Mouse (Mus musculus): ENCODE measurements around the gene Tecrl. TPM values are rescaled to one million over a fixed set of nuclear protein-coding genes. Genes with fewer than 3 reads are reported as not detected.

Gene Tecrl
- polyA plus RNA-seq (2012; rRNA removed), result 0.29 and 0.30 TPM in 2 replicates

- TF ChIP-seq POLR2A (IDR thresholded peaks at IDR 0.05; ENCODE audit: borderline replicate concordance, insufficient read depth, low read length) (no peak), CTCF (IDR thresholded peaks at IDR 0.05; ENCODE audit: borderline replicate concordance, insufficient read depth, low read depth, low read length) (no peak)
- Histone ChIP-seq H3K4me3 (replicated peaks; ENCODE audit: insufficient read depth, low read depth, low read length) (no peak within 1 kb of the TSS), H3K27me3 (ENCODE audit: control insufficient read depth, insufficient read depth, low read length) (no peaks in the 10 kb centered on the region), H3K27ac (ENCODE audit: insufficient read depth, low read length) (no peak within 1 kb of the TSS), H3K4me1 (ENCODE audit: control insufficient read depth, insufficient read depth, low read length) (no peaks in the 10 kb centered on the region)
- WGBS, result 37% methylated on average over 9 of the region's 9 CpGs
- DNase-seq, result no peak
Measured at GRCm38 (mm10) chr5:83354846-83355561, at the start of gene Tecrl. Gene Tecrl (minus strand): TSS chr5:83355195.

DNA sequence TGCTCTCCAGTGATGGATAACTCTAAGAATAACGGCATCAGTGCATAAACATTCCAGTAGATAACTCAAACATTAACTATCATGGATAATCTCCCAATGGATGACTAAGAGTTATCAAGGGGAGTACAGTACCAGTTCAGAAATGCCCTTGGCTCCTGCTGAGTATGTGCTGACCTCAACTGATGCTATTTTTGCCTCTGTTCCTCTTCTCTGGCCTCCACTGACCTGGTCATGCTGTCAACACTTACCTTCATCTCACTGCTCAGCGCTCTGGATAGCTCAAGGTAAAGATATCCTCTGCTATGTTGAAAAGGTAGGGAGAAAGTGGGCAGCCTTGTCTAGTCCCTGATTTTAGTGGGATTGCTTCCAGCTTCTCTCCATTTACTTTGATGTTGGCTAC is 30.0 kb upstream of the Tecrl start:
- Histone ChIP-seq H3K4me3 (replicated peaks; ENCODE audit: insufficient read depth, low read depth, low read length) (no peak overlapping the region), H3K4me1 (ENCODE audit: control insufficient read depth, insufficient read depth, low read length) (no peaks in the 10 kb centered on the region), H3K27ac (ENCODE audit: insufficient read depth, low read length) (no peak overlapping the region), H3K27me3 (ENCODE audit: control insufficient read depth, insufficient read depth, low read length) (no peaks in the 10 kb centered on the region)
- DNase-seq, result no peak
- no peak for TF ChIP-seq CTCF (IDR thresholded peaks at IDR 0.05; ENCODE audit: borderline replicate concordance, insufficient read depth, low read depth, low read length)
- TF ChIP-seq POLR2A (IDR thresholded peaks at IDR 0.05; ENCODE audit: borderline replicate concordance, insufficient read depth, low read length), result no peak
- 92% methylated on average over 2 of the region's 2 CpGs for WGBS

- TF ChIP-seq CTCF (IDR thresholded peaks at IDR 0.05; ENCODE audit: borderline replicate concordance, insufficient read depth, low read depth, low read length) (no peak), POLR2A (IDR thresholded peaks at IDR 0.05; ENCODE audit: borderline replicate concordance, insufficient read depth, low read length) (no peak)
- no peaks in the 10 kb centered on the region for H3K27me3 ChIP-seq (ENCODE audit: control insufficient read depth, insufficient read depth, low read length)
- no peak overlapping the region for H3K27ac ChIP-seq (ENCODE audit: insufficient read depth, low read length)
- no peaks in the 10 kb centered on the region for H3K4me1 ChIP-seq (ENCODE audit: control insufficient read depth, insufficient read depth, low read length)
- H3K4me3 ChIP-seq (replicated peaks; ENCODE audit: insufficient read depth, low read depth, low read length), result no peak overlapping the region
- 73% methylated on average over 2 of the region's 2 CpGs for WGBS
- DNase-seq, result no peak
Measured at GRCm38 (mm10) chr5:83351615-83352014, 3.4 kb downstream of the Tecrl start.

DNA sequence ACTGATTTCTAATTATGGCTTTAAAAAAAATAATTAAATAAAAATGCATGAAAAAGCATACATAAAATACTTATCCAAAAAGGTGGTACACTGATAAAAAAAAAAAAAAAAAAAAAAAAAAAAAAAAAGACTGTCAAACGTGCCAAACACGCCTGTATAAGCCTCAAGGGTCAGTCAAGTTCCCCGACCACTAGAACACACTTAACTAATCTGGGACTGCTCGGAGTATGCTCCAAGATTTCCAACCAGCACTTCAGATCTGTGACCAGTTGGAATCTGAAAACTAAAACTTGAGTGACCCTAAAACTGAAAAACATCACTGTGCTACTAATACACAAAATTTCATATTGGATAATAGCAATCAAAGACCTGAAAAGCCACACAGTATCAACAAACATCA is 15.9 kb downstream of the Tecrl start:
- DNase-seq, result no peak
- Histone ChIP-seq H3K4me1 (ENCODE audit: control insufficient read depth, insufficient read depth, low read length) (no peaks in the 10 kb centered on the region), H3K27ac (ENCODE audit: insufficient read depth, low read length) (no peak overlapping the region), H3K4me3 (replicated peaks; ENCODE audit: insufficient read depth, low read depth, low read length) (no peak overlapping the region), H3K27me3 (ENCODE audit: control insufficient read depth, insufficient read depth, low read length) (no peaks in the 10 kb centered on the region)
- TF ChIP-seq POLR2A (IDR thresholded peaks at IDR 0.05; ENCODE audit: borderline replicate concordance, insufficient read depth, low read length) (no peak), CTCF (IDR thresholded peaks at IDR 0.05; ENCODE audit: borderline replicate concordance, insufficient read depth, low read depth, low read length) (no peak)
- 83% methylated on average over 4 of the region's 4 CpGs for WGBS

- TF ChIP-seq CTCF (IDR thresholded peaks at IDR 0.05; ENCODE audit: borderline replicate concordance, insufficient read depth, low read depth, low read length) (no peak), POLR2A (IDR thresholded peaks at IDR 0.05; ENCODE audit: borderline replicate concordance, insufficient read depth, low read length) (no peak)
- Histone ChIP-seq H3K27me3 (ENCODE audit: control insufficient read depth, insufficient read depth, low read length) (no peaks in the 10 kb centered on the region), H3K4me1 (ENCODE audit: control insufficient read depth, insufficient read depth, low read length) (no peaks in the 10 kb centered on the region), H3K27ac (ENCODE audit: insufficient read depth, low read length) (no peak overlapping the region), H3K4me3 (replicated peaks; ENCODE audit: insufficient read depth, low read depth, low read length) (no peak overlapping the region)
- DNase-seq, result no peak
- WGBS, result 82% methylated on average over 2 of the region's 2 CpGs
Measured at GRCm38 (mm10) chr5:83267148-83267776, 87.7 kb downstream of the Tecrl start.

- Histone ChIP-seq H3K27me3 (ENCODE audit: control insufficient read depth, insufficient read depth, low read length) (no peaks in the 10 kb centered on the region), H3K4me3 (replicated peaks; ENCODE audit: insufficient read depth, low read depth, low read length) (no peak overlapping the region), H3K4me1 (ENCODE audit: control insufficient read depth, insufficient read depth, low read length) (no peaks in the 10 kb centered on the region), H3K27ac (ENCODE audit: insufficient read depth, low read length) (no peak overlapping the region)
- TF ChIP-seq CTCF (IDR thresholded peaks at IDR 0.05; ENCODE audit: borderline replicate concordance, insufficient read depth, low read depth, low read length) (no peak), POLR2A (IDR thresholded peaks at IDR 0.05; ENCODE audit: borderline replicate concordance, insufficient read depth, low read length) (no peak)
- DNase-seq, result no peak
Measured at GRCm38 (mm10) chr5:83260059-83260458, 94.9 kb downstream of the Tecrl start.

GRCm38 (mm10) chr5:83254141-83254540 is 100.9 kb downstream of the Tecrl start:
- no peaks in the 10 kb centered on the region for H3K27me3 ChIP-seq (ENCODE audit: control insufficient read depth, insufficient read depth, low read length)
- H3K4me1 ChIP-seq (ENCODE audit: control insufficient read depth, insufficient read depth, low read length), result no peaks in the 10 kb centered on the region
- H3K27ac ChIP-seq (ENCODE audit: insufficient read depth, low read length), result no peak overlapping the region
- 89% methylated on average over 2 of the region's 2 CpGs for WGBS
- no peak for DNase-seq
- H3K4me3 ChIP-seq (replicated peaks; ENCODE audit: insufficient read depth, low read depth, low read length), result no peak overlapping the region
- TF ChIP-seq CTCF (IDR thresholded peaks at IDR 0.05; ENCODE audit: borderline replicate concordance, insufficient read depth, low read depth, low read length) (no peak), POLR2A (IDR thresholded peaks at IDR 0.05; ENCODE audit: borderline replicate concordance, insufficient read depth, low read length) (no peak)

DNA sequence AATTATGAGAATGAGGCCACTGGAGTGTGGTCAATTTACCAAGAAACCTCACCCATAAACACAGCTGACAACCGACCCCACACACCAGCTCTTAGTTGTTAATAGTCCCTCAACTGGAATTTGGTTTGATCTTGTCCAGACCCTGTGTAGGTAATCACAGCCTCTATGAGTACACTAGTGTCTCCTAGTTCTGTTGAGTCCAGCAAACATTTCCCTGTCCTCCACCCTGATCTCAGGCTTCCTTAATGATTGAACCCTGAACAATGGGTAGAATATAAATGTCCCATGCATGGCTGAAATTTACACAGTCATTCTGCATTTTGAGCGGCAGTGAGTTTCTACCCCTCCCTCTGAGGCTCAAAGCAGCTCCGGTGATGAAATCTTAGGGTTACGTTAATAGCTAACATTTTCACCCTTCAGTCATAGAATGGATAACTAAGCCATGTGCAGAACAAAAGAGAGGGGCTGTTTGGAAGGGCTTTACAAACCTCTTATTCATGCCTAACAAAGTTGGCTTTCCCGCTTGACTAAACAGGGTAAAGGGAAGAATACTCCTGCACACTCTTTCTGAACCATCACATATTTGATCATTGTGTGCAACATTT is 116.0 kb downstream of the Tecrl start:
- Histone ChIP-seq H3K4me3 (replicated peaks; ENCODE audit: insufficient read depth, low read depth, low read length) (no peak overlapping the region), H3K4me1 (ENCODE audit: control insufficient read depth, insufficient read depth, low read length) (no peaks in the 10 kb centered on the region), H3K27ac (ENCODE audit: insufficient read depth, low read length) (no peak overlapping the region), H3K27me3 (ENCODE audit: control insufficient read depth, insufficient read depth, low read length) (no peaks in the 10 kb centered on the region)
- no peak for DNase-seq
- WGBS, result 35% methylated on average over 5 of the region's 5 CpGs
- no peak for TF ChIP-seq CTCF (IDR thresholded peaks at IDR 0.05; ENCODE audit: borderline replicate concordance, insufficient read depth, low read depth, low read length)
- no peak for TF ChIP-seq POLR2A (IDR thresholded peaks at IDR 0.05; ENCODE audit: borderline replicate concordance, insufficient read depth, low read length)
